Mouse (Mus musculus) B cell, adult 62 days (primary cell): ENCODE results near the gene Nfxl1. TPM values are rescaled to one million over a fixed set of nuclear protein-coding genes. Genes with fewer than 3 reads are reported as not detected.

Experiments
- total RNA-seq: library from RNA; stranded (reverse); gene quantifications from 4 replicates; pipeline ENCODE4 v1.2.4, GENCODE M21; 2023

Nfxl1 gene
- 9.1 to 15.5 TPM (median 10.9 TPM) in 4 replicates for total RNA-seq

GRCm38 (mm10) chr5:72559544-72560049, at the start of gene Nfxl1:
Gene Nfxl1, minus strand, starts transcription at chr5:72559684.

GRCm38 (mm10) chr5:72587192-72587681, 27.8 kb upstream of the Nfxl1 start, which contains the start of gene Gm5868:
Gene Gm5868, minus strand, starts transcription at chr5:72587551.

GRCm38 (mm10) chr5:72580970-72581332, 21.5 kb upstream of the Nfxl1 start, which contains the start of gene Zar1:
Gene Zar1, minus strand, starts transcription at chr5:72581254.

GRCm38 (mm10) chr5:72503531-72504523, 55.7 kb downstream of the Nfxl1 start, which contains the start of gene Corin:
Gene Corin, minus strand, starts transcription at chr5:72504473.

Other genes starting within 250 kb of the Nfxl1 start
- not detected in 4 replicates for gene Corin, start 55.2 kb downstream of the Nfxl1 start, total RNA-seq
- gene Zar1, start 21.6 kb upstream of the Nfxl1 start, total RNA-seq, result not detected in 4 replicates
- not detected in 4 replicates for gene Gm5868, start 27.9 kb upstream of the Nfxl1 start, total RNA-seq
- gene Cnga1, start 84.6 kb upstream of the Nfxl1 start, total RNA-seq, result not detected in 4 replicates
- not detected in 4 replicates for gene Nipal1, start 88.1 kb upstream of the Nfxl1 start, total RNA-seq
- gene Txk, start 193.1 kb upstream of the Nfxl1 start, total RNA-seq, result 3.3 to 5.1 TPM (median 4.5 TPM) in 4 replicates